Mouse (Mus musculus): ENCODE data around the gene Ang2. TPM values are rescaled to one million over a fixed set of nuclear protein-coding genes. Genes with fewer than 3 reads are reported as not detected.

Ang2 gene
- total RNA-seq, 2 experiments from 2014 or later = not detected

GRCm38 (mm10) chr14:51150206-51150831, 48.6 kb downstream of the Ang2 start:
- no peak for DNase-seq

GRCm38 (mm10) chr14:51149164-51149563, 49.8 kb downstream of the Ang2 start:
- no peak for DNase-seq

DNA sequence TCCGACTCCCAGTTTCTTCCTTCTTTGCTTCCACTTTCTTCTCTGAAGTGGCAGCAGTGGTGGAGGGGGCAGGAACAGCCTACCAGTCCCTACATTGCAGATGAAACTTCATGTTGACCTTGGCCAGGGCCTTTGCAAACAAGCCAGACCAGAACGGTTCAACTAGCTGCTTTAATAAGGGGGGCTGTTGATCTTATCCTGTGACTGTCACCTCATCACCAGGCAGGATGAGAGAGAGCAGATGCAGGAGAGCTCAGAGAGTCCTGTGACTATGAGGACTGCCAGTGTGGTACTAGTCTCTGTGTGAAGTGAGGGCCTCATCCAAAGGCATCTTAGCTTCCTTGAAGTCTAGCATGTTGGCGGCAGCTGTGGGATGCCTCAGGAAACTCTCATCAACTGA, 50.9 kb downstream of the Ang2 start:
- no peak for DNase-seq

GRCm38 (mm10) chr14:51146685-51147084, 52.3 kb downstream of the Ang2 start, which contains the start of gene Rnase1:
TSS of gene Rnase1 (minus strand) at chr14:51146785.
- DNase-seq = no peak

- no peak for DNase-seq
Observed at GRCm38 (mm10) chr14:51145521-51145920, 53.4 kb downstream of the Ang2 start.

Other genes with a start within 250 kb of the Ang2 start
- 1 to 10 TPM; 2.1 to 2.7 TPM for gene Pnp2, start 243.2 kb downstream of the Ang2 start, total RNA-seq (2021)
- under 1 TPM; 0.24 to 0.33 TPM for gene Rnase10, start 191.4 kb downstream of the Ang2 start, total RNA-seq (2021)
- not detected for gene Rnase9, start 157.3 kb downstream of the Ang2 start, total RNA-seq (2021)
- gene Rnase11, start 149.0 kb downstream of the Ang2 start, total RNA-seq (2021) = not detected
- gene Rnase12, start 141.5 kb downstream of the Ang2 start, total RNA-seq (2021) = not detected
- gene Olfr750, start 124.7 kb downstream of the Ang2 start, total RNA-seq (2021) = not detected
- 100 to 1,000 TPM in 1 of 2 experiments, 10 to 100 TPM in 1; 78.4 to 110 TPM for gene Rnase4, start 108.1 kb downstream of the Ang2 start, total RNA-seq (2021)
- 10 to 100 TPM; 14.3 to 22.4 TPM for gene Ang, start 108.0 kb downstream of the Ang2 start, total RNA-seq (2021)
- not detected for gene Eddm3b, start 84.7 kb downstream of the Ang2 start, total RNA-seq (2021)
- 1 to 10 TPM; 1.6 to 2.0 TPM for gene Rnase6, start 75.2 kb downstream of the Ang2 start, total RNA-seq (2021)
- gene Rnase1, start 52.4 kb downstream of the Ang2 start, total RNA-seq (2021) = not detected
- gene Rnase2b, start 36.9 kb downstream of the Ang2 start, total RNA-seq (2021) = not detected
- not detected for gene Ear14, start 4.2 kb upstream of the Ang2 start, total RNA-seq (2021)
- gene Rnase2a, start 57.0 kb upstream of the Ang2 start, total RNA-seq (2021) = under 1 TPM; 0.61 to 0.96 TPM
- not detected for gene Gm7247, start 162.6 kb upstream of the Ang2 start, total RNA-seq (2021)
- not detected for gene Vmn2r88, start 211.7 kb upstream of the Ang2 start, total RNA-seq (2021)